ENCODE assay signal across 12 mouse cellular contexts in genomic region chr9:42122441-42122840, GRCm38 (mm10). TPM values are rescaled to one million over a fixed set of nuclear protein-coding genes. Genes with fewer than 3 reads are reported as not detected.
DNase-seq lines count a peak whose midpoint lies in the region; ATAC-seq and TF ChIP-seq lines count a peak whose summit lies in the region.
"Had no signal": no experiment of that assay in that cellular context is flagged by ENCODE, and none has a peak within 500 bp of the region (broad histone marks: within the 10 kb centered on the region; RNA-seq: fewer than 3 reads in every experiment).

No protein-coding gene starts in this region.

- 75% methylated on average over 6 of the region's 6 CpGs for WGBS in kidney, postnatal 0 days
- 85% methylated on average over 6 of the region's 6 CpGs for WGBS in embryonic facial prominence, embryonic 10.5 days
- WGBS in midbrain, embryonic 15.5 days, result 89% methylated on average over 6 of the region's 6 CpGs

- no peaks in the 10 kb centered on the region for H3K36me3 ChIP-seq in kidney, postnatal 0 days (ENCODE audit: insufficient read depth, low read length)
- no peaks in the 10 kb centered on the region for H3K36me3 ChIP-seq in embryonic facial prominence, embryonic 10.5 days (replicated peaks)
- no peaks in the 10 kb centered on the region for H3K36me3 ChIP-seq in midbrain, embryonic 15.5 days (replicated peaks)
- H3K36me3 ChIP-seq: liver, embryonic 13.5 days had no signal

- peak overlapping the region; percentile 87 for H3K4me2 ChIP-seq in kidney, postnatal 0 days (ENCODE audit: low read length)
- H3K4me2 ChIP-seq in midbrain, embryonic 15.5 days, result peak overlapping the region; percentile 86

- no peak overlapping the region for H3K27ac ChIP-seq in kidney, postnatal 0 days
- no peak overlapping the region for H3K27ac ChIP-seq in embryonic facial prominence, embryonic 10.5 days (replicated peaks)
- no peak overlapping the region for H3K27ac ChIP-seq in midbrain, embryonic 15.5 days
- H3K27ac ChIP-seq: liver, embryonic 13.5 days had no signal

- peak overlapping the region; percentile 84; the same call in 1 of the 2 replicates for H3K4me3 ChIP-seq in kidney, postnatal 0 days (replicated peaks; ENCODE audit: low read depth, low read length)
- peak overlapping the region; percentile 84; the same call in 1 of the 2 replicates for H3K4me3 ChIP-seq in embryonic facial prominence, embryonic 10.5 days
- peak overlapping the region; percentile 57 for H3K4me3 ChIP-seq in midbrain, embryonic 15.5 days

- H3K4me1 ChIP-seq in kidney, postnatal 0 days (replicated peaks; ENCODE audit: insufficient read depth, low read length), result 0 out of 2 replicates have a peak, but pooled peaks cover 2% of the 10 kb centered on the region
- H3K4me1 ChIP-seq in embryonic facial prominence, embryonic 10.5 days, result peaks cover 31% of the 10 kb centered on the region
- peaks cover 25% of the 10 kb centered on the region for H3K4me1 ChIP-seq in midbrain, embryonic 15.5 days
- H3K4me1 ChIP-seq: liver, embryonic 13.5 days had no signal

- no peaks in the 10 kb centered on the region for H3K9me3 ChIP-seq in kidney, postnatal 0 days (replicated peaks; ENCODE audit: low read length)
- no peaks in the 10 kb centered on the region for H3K9me3 ChIP-seq in embryonic facial prominence, embryonic 10.5 days
- H3K9me3 ChIP-seq in midbrain, embryonic 15.5 days, result no peaks in the 10 kb centered on the region
- H3K9me3 ChIP-seq: liver, embryonic 13.5 days had no signal

- no peaks in the 10 kb centered on the region for H3K27me3 ChIP-seq in kidney, postnatal 0 days (ENCODE audit: insufficient read depth, low read length)
- peaks cover 63% of the 10 kb centered on the region for H3K27me3 ChIP-seq in embryonic facial prominence, embryonic 10.5 days (replicated peaks; ENCODE audit: low read depth, poor library complexity, severe bottlenecking)
- 0 out of 2 replicates have a peak, but pooled peaks cover 3% of the 10 kb centered on the region for H3K27me3 ChIP-seq in midbrain, embryonic 15.5 days (replicated peaks)

- no peak overlapping the region for H3K9ac ChIP-seq in kidney, postnatal 0 days (ENCODE audit: low read depth, low read length)
- H3K9ac ChIP-seq in midbrain, embryonic 15.5 days, result no peak overlapping the region
- H3K9ac ChIP-seq: liver, embryonic 13.5 days had no signal

- no peak for TF ChIP-seq CTCF in kidney, postnatal 0 days (IDR thresholded peaks at IDR 0.05; ENCODE audit: low read depth)

- DNase-seq in kidney, postnatal 0 days (ENCODE audit: low spot score), result no peak
- DNase-seq in kidney, adult 11 months, result no peak
- no peak for DNase-seq in embryonic facial prominence, embryonic 10.5 days (ENCODE audit: low spot score)
- DNase-seq in right cerebral cortex, postnatal 10 days (ENCODE audit: low spot score in 2 of 2), result no peak
- no peak for DNase-seq in MN1 (ENCODE audit: low spot score)
- no peak for DNase-seq in natural killer cell, adult 2 months (ENCODE audit: low spot score in 2 of 2)
- DNase-seq: gastrocnemius, postnatal 36 days; kidney, adult 9 months; liver, embryonic 13.5 days; right cerebral cortex, postnatal 25 days had no signal

- no peak for ATAC-seq in kidney, postnatal 0 days (replicated peaks; ENCODE audit: low FRiP score, low read depth)
- peak; percentile 69 for ATAC-seq in granulocyte monocyte progenitor cell, adult 5-6 weeks (replicated peaks; ENCODE audit: poor library complexity, severe bottlenecking)
- ATAC-seq in midbrain, embryonic 15.5 days (replicated peaks), result no peak

RNA-seq across cellular contexts. Expression of gene Sorl1, which starts 1.7 kb away (rescaled TPM):
- polyA plus RNA-seq in kidney, postnatal 0 days (2015; fragmentation: Nextera tagmentation; extraction: Ambion mirVana), result 11.1 and 11.8 TPM in 2 replicates
- polyA plus RNA-seq in embryonic facial prominence, embryonic 10.5 days (2016; fragmentation: Nextera tagmentation; extraction: Ambion mirVana), result 3.9 and 7.0 TPM in 2 replicates
- total RNA-seq in granulocyte monocyte progenitor cell, adult 5-6 weeks (2014; fragmentation: Nextera tagmentation), result 19.1 and 22.0 TPM in 2 replicates
- 29.8 and 45.2 TPM in 2 replicates for total RNA-seq in granulocyte monocyte progenitor cell, adult 5-6 weeks (2017)
- polyA plus RNA-seq in midbrain, embryonic 15.5 days (2015; fragmentation: Nextera tagmentation; extraction: Ambion mirVana), result 8.1 and 10.1 TPM in 2 replicates
